Mouse (Mus musculus) G1E (cell line): ENCODE results near the gene C1s1.

Experiments
- CTCF ChIP-seq: IDR thresholded peaks from 2 replicates; pipeline ENCODE4 v1.5.1; 2012; ENCODE audit warnings: low read depth, low read length, inconsistent platforms, mixed read lengths
- GATA1 ChIP-seq: IDR thresholded peaks from 2 replicates; pipeline ENCODE4 v1.6.1; 2012; ENCODE audit warnings: borderline replicate concordance, low read length, inconsistent platforms, mixed read lengths

DNA sequence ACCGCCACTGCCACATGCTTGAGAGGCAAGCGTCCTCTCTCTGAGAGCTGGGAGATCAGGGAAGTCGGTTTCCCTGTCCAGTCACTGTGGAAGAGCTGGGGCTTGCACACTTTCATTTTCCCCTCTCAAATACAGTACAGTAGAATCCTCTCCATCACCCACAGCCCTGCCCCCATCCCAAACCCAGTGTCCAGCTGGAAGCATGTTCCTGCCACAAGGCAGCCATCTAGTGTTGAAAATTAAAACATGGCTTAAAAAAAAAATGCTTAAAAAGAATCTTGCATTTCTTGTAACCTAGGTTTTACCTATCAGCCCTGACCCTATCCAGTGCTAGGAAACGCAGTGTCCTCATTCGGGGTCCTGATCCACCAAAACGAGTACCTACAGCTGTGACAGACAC, 2.3 kb upstream of the C1s1 start:
- TF ChIP-seq CTCF: no peak
- TF ChIP-seq GATA1: no peak
